Mouse (Mus musculus) C2C12 (cell line): Measurements from ENCODE around the gene Zfp580.

Experiments used
- CEBPB ChIP-seq: IDR thresholded peaks from one replicate; pipeline ENCODE4 v1.6.1; 2011; ENCODE audit warnings: low read depth, mild to moderate bottlenecking, control low read depth, moderate library complexity
- CTCF ChIP-seq: IDR thresholded peaks from one replicate; pipeline ENCODE4 v1.5.1; 2011; ENCODE audit not compliant: control insufficient read depth, insufficient read depth, insufficient read length
- USF1 ChIP-seq: IDR thresholded peaks from one replicate; pipeline ENCODE4 v1.6.1; 2011; ENCODE audit warnings: low read depth, mild to moderate bottlenecking, control low read depth, moderate library complexity

GRCm38 (mm10) chr7:5044981-5045380 is 6.4 kb upstream of the Zfp580 start:
- TF ChIP-seq CTCF (no peak), CEBPB (no peak), USF1 (no peak)
